8 mouse cellular contexts compared by ENCODE assay signal in the genomic region with DNA sequence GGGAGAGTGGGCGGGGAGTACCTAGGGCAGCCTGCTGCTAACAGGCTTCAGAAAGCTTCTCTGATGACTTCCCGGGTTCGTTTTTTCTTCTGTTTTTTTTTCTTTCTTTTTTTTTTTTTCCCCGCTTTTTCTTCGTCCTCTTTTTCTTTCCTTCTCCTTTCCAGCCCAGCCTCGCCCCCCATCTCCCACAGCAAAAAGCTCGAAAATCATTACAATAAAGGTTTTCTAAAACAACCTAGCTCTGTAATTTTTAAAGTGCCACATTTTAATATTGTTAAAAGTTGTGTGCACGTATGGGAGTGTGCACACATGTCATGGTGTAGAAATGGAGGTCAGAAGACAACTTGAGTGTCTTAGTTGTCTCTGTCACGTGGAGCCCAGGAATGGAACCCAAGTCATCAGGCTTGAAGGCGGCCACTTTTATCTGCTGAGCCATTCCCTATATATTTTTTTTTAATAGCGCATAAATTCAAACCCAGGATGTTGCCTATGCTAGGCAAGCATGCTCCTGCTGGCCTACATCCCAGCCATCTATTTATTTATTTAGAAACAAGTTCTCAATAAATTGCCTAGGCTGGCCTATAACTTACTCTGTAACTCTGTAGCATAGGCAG. TPM values are rescaled to one million over a fixed set of nuclear protein-coding genes. Genes with fewer than 3 reads are reported as not detected.
A peak's percentile ranks its signal among the peaks of the same experiment; 100 is the strongest.
DNase-seq lines count a peak whose midpoint lies in the region; ATAC-seq and TF ChIP-seq lines count a peak whose summit lies in the region.

No protein-coding gene starts in this region.

- no peak for TF ChIP-seq EP300 in lung, postnatal 0 days (IDR thresholded peaks at IDR 0.05)

- DNase-seq in cerebellum, adult 2 months, result peak in 1 of 2 experiments; percentile 18
- DNase-seq in lung, postnatal 0 days (ENCODE audit: low spot score), result no peak
- no peak for DNase-seq in lung, postnatal 25 days (ENCODE audit: low spot score)
- DNase-seq in splenic B cell, adult 2 months (ENCODE audit: low read depth, low spot score), result peak; percentile 5
- DNase-seq in adrenal gland, adult 18-20 months (ENCODE audit: low spot score in 2 of 2), result no peak
- DNase-seq in retina, postnatal 1 day, result no peak

- no peak for TF ChIP-seq POLR2A in cerebellum, adult 2 months (IDR thresholded peaks at IDR 0.05; ENCODE audit: borderline replicate concordance, insufficient read depth, low read length)

- H3K36me3 ChIP-seq in lung, postnatal 0 days (ENCODE audit: insufficient read depth, low read length), result no peaks in the 10 kb centered on the region
- H3K36me3 ChIP-seq in limb, embryonic 12.5 days, result peaks cover 10% of the 10 kb centered on the region; the same call in 1 of the 2 replicates
- H3K36me3 ChIP-seq in splenic B cell, adult 2 months (ENCODE audit: control insufficient read depth, insufficient read depth, low read length, poor library complexity, severe bottlenecking), result no peaks in the 10 kb centered on the region

- ATAC-seq in cerebellum, adult (ENCODE audit: insufficient number of reproducible peaks, low FRiP score, low TSS enrichment), result no peak
- ATAC-seq in lung, postnatal 0 days, result no peak
- no peak for ATAC-seq in limb, embryonic 12.5 days (ENCODE audit: insufficient number of reproducible peaks, insufficient read depth, low FRiP score, low TSS enrichment, low read depth)

- TF ChIP-seq CTCF in cerebellum, adult 2 months (IDR thresholded peaks at IDR 0.05; ENCODE audit: borderline replicate concordance, insufficient read depth, low read depth, low read length), result no peak
- no peak for TF ChIP-seq CTCF in lung, postnatal 0 days (IDR thresholded peaks at IDR 0.05)

- H3K4me2 ChIP-seq in lung, postnatal 0 days (replicated peaks; ENCODE audit: low read depth, low read length), result peak overlapping the region; percentile 34; the same call in 1 of the 2 replicates
- peak overlapping the region; percentile 76 for H3K4me2 ChIP-seq in limb, embryonic 12.5 days

- 13% methylated on average over 11 of the region's 11 CpGs for WGBS in cerebellum, adult 2 months
- WGBS in lung, postnatal 0 days, result 14% methylated on average over 11 of the region's 11 CpGs
- WGBS in limb, embryonic 12.5 days, result 24% methylated on average over 11 of the region's 11 CpGs

- H3K4me1 ChIP-seq in cerebellum, adult 2 months (ENCODE audit: control insufficient read depth, insufficient read depth, low read length), result peaks cover 5% of the 10 kb centered on the region; the same call in 1 of the 2 replicates
- no peaks in the 10 kb centered on the region for H3K4me1 ChIP-seq in lung, postnatal 0 days (ENCODE audit: insufficient read depth, low read depth, low read length)
- H3K4me1 ChIP-seq in limb, embryonic 12.5 days (replicated peaks), result peaks cover 15% of the 10 kb centered on the region

- no peaks in the 10 kb centered on the region for H3K27me3 ChIP-seq in cerebellum, adult 2 months (ENCODE audit: control insufficient read depth, insufficient read depth, low read length)
- no peaks in the 10 kb centered on the region for H3K27me3 ChIP-seq in lung, postnatal 0 days (replicated peaks; ENCODE audit: insufficient read depth, low read length)
- H3K27me3 ChIP-seq in limb, embryonic 12.5 days, result no peaks in the 10 kb centered on the region
- no peaks in the 10 kb centered on the region for H3K27me3 ChIP-seq in splenic B cell, adult 2 months (ENCODE audit: control insufficient read depth, insufficient read depth, low read length, poor library complexity, severe bottlenecking)

- peak overlapping the region; percentile 85 for H3K4me3 ChIP-seq in cerebellum, adult 2 months (replicated peaks; ENCODE audit: insufficient read depth, low read depth, low read length)
- peak overlapping the region; percentile 80 for H3K4me3 ChIP-seq in lung, postnatal 0 days (ENCODE audit: low read depth, low read length)
- H3K4me3 ChIP-seq in limb, embryonic 12.5 days (replicated peaks), result peak overlapping the region; percentile 73

- peak overlapping the region; percentile 76; the same call in 1 of the 2 replicates for H3K9ac ChIP-seq in lung, postnatal 0 days (replicated peaks; ENCODE audit: low read depth)
- no peak overlapping the region; the same call in 1 of the 2 replicates for H3K9ac ChIP-seq in limb, embryonic 12.5 days (replicated peaks)

- H3K27ac ChIP-seq in cerebellum, adult 2 months (ENCODE audit: insufficient read depth, low read length), result no peak overlapping the region
- no peak overlapping the region for H3K27ac ChIP-seq in lung, postnatal 0 days (ENCODE audit: low read length)
- H3K27ac ChIP-seq in limb, embryonic 12.5 days, result no peak overlapping the region

- H3K9me3 ChIP-seq in lung, postnatal 0 days (ENCODE audit: low read length), result no peaks in the 10 kb centered on the region
- H3K9me3 ChIP-seq in limb, embryonic 12.5 days, result no peaks in the 10 kb centered on the region

RNA-seq across cellular contexts. Expression of a gene that starts 0.4 kb away (rescaled TPM):
- 65.3 and 69.6 TPM in 2 replicates for polyA plus RNA-seq in cerebellum, adult 2 months (2012; rRNA removed)
- 116 and 126 TPM in 2 replicates for polyA plus RNA-seq in lung, postnatal 0 days (2015; fragmentation: Nextera tagmentation; extraction: Ambion mirVana)
- 155 and 166 TPM in 2 replicates for polyA plus RNA-seq in limb, embryonic 12.5 days (2016; fragmentation: Nextera tagmentation; extraction: Ambion mirVana)
- 10 to 100 TPM; 66.4 to 71.3 TPM for total RNA-seq in adrenal gland, adult 18-20 months (2021)

RNA-seq across cellular contexts. Expression of a gene that starts 29.8 kb away (rescaled TPM):
- polyA plus RNA-seq in cerebellum, adult 2 months (2012; rRNA removed), result 4.9 and 5.5 TPM in 2 replicates
- 2.0 and 2.6 TPM in 2 replicates for polyA plus RNA-seq in lung, postnatal 0 days (2015; fragmentation: Nextera tagmentation; extraction: Ambion mirVana)
- polyA plus RNA-seq in limb, embryonic 12.5 days (2016; fragmentation: Nextera tagmentation; extraction: Ambion mirVana), result 302 and 358 TPM in 2 replicates
- total RNA-seq in adrenal gland, adult 18-20 months (2021), result 10 to 100 TPM in 1 of 2 experiments, 1 to 10 TPM in 1; 9.8 to 13.7 TPM

RNA-seq across cellular contexts. Expression of a gene that starts 36.1 kb away (rescaled TPM):
- 36.4 and 37.5 TPM in 2 replicates for polyA plus RNA-seq in cerebellum, adult 2 months (2012; rRNA removed)
- polyA plus RNA-seq in lung, postnatal 0 days (2015; fragmentation: Nextera tagmentation; extraction: Ambion mirVana), result 15.2 and 17.7 TPM in 2 replicates
- 5.6 and 6.9 TPM in 2 replicates for polyA plus RNA-seq in limb, embryonic 12.5 days (2016; fragmentation: Nextera tagmentation; extraction: Ambion mirVana)
- total RNA-seq in adrenal gland, adult 18-20 months (2021), result 10 to 100 TPM; 34.7 to 51.7 TPM

Comparison
In these comparisons a context has a peak if more than half of its experiments do, and no peak if none do; other contexts are left out.
1. RNA of a gene that starts 29.8 kb away (polyA plus RNA-seq): 302 to 358 TPM in limb, embryonic 12.5 days; 4.9 to 5.5 TPM in cerebellum, adult 2 months and 2.0 to 2.6 TPM in lung, postnatal 0 days; every median in the first group is over 10 times any median in the second.
2. Peak in every context shown above with its lines, with median percentiles within 50 percentile points of each other: H3K4me3 ChIP-seq.